Mouse (Mus musculus) embryonic fibroblast, embryonic 13.5 days (primary cell): ENCODE measurements around the gene Sfpq. TPM values are rescaled to one million over a fixed set of nuclear protein-coding genes. Genes with fewer than 3 reads are reported as not detected.

Source experiments
- H3K27ac ChIP-seq: 2 replicates; pipeline ENCODE4 v1.5.1; 2012; ENCODE audit warnings: low read length, control low read depth, inconsistent platforms; ENCODE audit not compliant: insufficient read depth
- H3K4me1 ChIP-seq: 2 replicates; pipeline ENCODE4 v1.6.1; 2011; ENCODE audit warnings: low read length; ENCODE audit not compliant: control insufficient read depth, insufficient read depth
- H3K4me3 ChIP-seq: 2 replicates; pipeline ENCODE4 v1.5.1; 2011; ENCODE audit warnings: mild to moderate bottlenecking, control low read depth, low read length; ENCODE audit not compliant: insufficient read depth
- CTCF ChIP-seq: IDR thresholded peaks from 2 replicates; pipeline ENCODE4 v1.5.1; 2011; ENCODE audit warnings: mild to moderate bottlenecking, control low read depth, low read length, moderate library complexity, borderline replicate concordance; ENCODE audit not compliant: insufficient read depth
- POLR2A ChIP-seq: IDR thresholded peaks from 2 replicates; pipeline ENCODE4 v1.6.1; 2011; ENCODE audit warnings: low read depth, mild to moderate bottlenecking, control low read depth, low read length, moderate library complexity
- polyA plus RNA-seq: library from polyadenylated mRNA; stranded (reverse); fragments of >200 nt; gene quantifications from 2 replicates; pipeline ENCODE4 v1.2.4, GENCODE M21; 2011; ENCODE audit warnings: low read depth; ENCODE audit not compliant: missing spikeins, insufficient read length

The Sfpq gene
- polyA plus RNA-seq, 1 experiment, result 376 TPM

GRCm38 (mm10) chr4:127054522-127055198, 33.5 kb downstream of the Sfpq start:
- TF ChIP-seq POLR2A, result no peak
- no peak for TF ChIP-seq CTCF
- no peak overlapping the region for H3K4me3 ChIP-seq
- no peak overlapping the region for H3K27ac ChIP-seq
- H3K4me1 ChIP-seq, result no peaks in the 10 kb centered on the region

GRCm38 (mm10) chr4:127060585-127061290, 39.6 kb downstream of the Sfpq start, which contains the start of gene Zmym1:
Gene Zmym1 (minus strand): TSS chr4:127061152.
- no peaks in the 10 kb centered on the region for H3K4me1 ChIP-seq
- TF ChIP-seq POLR2A (peak; percentile 75), CTCF (no peak)
- H3K27ac ChIP-seq, result no peak within 1 kb of the TSS
- H3K4me3 ChIP-seq, result peak within 1 kb of the TSS; percentile 98

GRCm38 (mm10) chr4:127064051-127064450, 42.9 kb downstream of the Sfpq start:
- Histone ChIP-seq H3K4me1 (no peaks in the 10 kb centered on the region), H3K4me3 (no peak overlapping the region), H3K27ac (no peak overlapping the region)
- no peak for TF ChIP-seq POLR2A
- TF ChIP-seq CTCF, result no peak

DNA sequence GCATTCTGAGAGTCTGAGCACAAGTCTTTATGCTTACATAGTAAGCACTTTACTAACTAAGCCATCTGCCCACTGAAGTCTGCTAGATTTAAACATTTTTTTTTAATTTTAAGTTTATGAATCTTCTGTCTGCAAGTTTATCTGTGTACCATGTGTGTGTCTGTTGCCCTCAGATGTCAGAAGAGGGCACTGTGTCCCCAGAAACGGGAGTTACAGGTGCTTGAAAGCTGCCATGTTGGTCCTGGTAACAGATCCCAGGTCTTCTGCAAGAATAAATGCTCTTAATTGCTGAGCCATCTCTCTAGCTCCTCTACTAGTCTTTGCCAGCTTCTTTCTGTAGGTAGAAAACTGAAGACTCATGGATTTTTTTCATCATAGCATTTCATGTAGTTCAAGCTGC, 53.8 kb downstream of the Sfpq start:
- H3K4me3 ChIP-seq, result no peak overlapping the region
- H3K27ac ChIP-seq, result no peak overlapping the region
- no peaks in the 10 kb centered on the region for H3K4me1 ChIP-seq
- TF ChIP-seq CTCF (no peak), POLR2A (no peak)

GRCm38 (mm10) chr4:127076875-127077548, 55.9 kb downstream of the Sfpq start, which contains the start of gene Zmym6:
Gene Zmym6 (plus strand): TSS chr4:127077383.
- Histone ChIP-seq H3K27ac (peak within 1 kb of the TSS; percentile 87), H3K4me3 (peak within 1 kb of the TSS; percentile 71), H3K4me1 (no peaks in the 10 kb centered on the region)
- peak; percentile 96 for TF ChIP-seq POLR2A
- TF ChIP-seq CTCF, result no peak

DNA sequence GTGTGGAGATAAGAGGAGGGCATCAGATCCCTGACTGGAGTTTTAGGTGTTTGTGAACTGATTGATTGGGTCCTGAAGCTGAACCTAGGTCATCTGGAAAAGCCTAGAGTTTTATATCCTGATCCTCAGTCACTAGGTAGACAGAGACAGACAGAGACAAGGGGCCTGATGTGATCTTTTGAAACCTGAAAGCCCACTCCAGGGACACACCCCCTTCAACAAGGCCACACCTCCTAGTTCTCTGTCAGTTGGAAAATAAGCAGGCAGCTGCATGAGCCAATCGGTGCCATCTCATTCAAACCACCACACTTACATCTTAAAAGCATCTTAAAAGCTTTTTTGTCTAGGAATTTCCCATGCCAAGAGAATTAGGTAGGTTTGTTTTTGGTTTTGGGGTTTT, 59.7 kb downstream of the Sfpq start:
- Histone ChIP-seq H3K4me3 (no peak overlapping the region), H3K27ac (no peak overlapping the region), H3K4me1 (no peaks in the 10 kb centered on the region)
- no peak for TF ChIP-seq POLR2A
- TF ChIP-seq CTCF, result no peak

DNA sequence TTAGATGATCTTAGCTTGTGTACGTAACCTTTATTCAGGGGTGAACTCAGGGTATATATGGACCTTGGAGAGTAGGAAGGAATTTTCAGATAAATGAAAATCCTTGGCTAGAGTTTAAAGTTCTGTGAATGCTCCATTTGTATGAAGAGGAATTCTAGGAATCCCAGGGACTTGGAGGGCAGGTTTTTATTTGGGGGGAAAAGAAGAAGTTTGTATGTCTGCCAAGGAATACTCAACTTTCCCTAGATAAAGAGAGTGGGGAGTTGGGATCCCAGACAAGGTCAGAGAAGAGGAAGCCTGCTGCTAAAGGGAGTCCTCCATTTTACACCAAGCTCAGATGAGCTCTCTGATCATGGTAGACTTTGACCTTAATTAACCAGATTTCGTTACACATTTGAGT, 62.0 kb downstream of the Sfpq start:
- H3K4me3 ChIP-seq, result no peak overlapping the region
- no peaks in the 10 kb centered on the region for H3K4me1 ChIP-seq
- H3K27ac ChIP-seq, result no peak overlapping the region
- TF ChIP-seq CTCF (no peak), POLR2A (no peak)

DNA sequence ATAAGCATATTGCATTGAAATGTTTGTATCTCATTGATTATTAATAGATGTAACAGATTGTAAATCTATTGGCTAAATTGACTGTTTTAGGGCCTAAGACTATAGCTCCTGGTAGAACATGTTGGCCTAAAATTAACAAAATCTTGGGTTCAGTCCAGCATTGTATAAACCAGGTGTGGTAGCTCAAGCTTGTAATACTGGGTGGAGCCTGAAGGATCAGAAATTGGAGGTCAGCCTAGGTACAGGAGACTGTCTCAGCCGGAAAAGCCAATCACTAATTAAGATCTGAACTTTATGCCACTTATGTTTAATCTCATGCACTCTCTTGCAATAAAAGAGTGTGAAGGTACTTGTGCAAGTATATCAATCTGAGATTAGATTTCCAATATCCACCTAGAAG, 64.6 kb downstream of the Sfpq start:
- Histone ChIP-seq H3K4me3 (no peak overlapping the region), H3K27ac (no peak overlapping the region), H3K4me1 (no peaks in the 10 kb centered on the region)
- TF ChIP-seq CTCF, result no peak

Other genes with a start within 250 kb of the Sfpq start
- gene Zmym4, start 53.2 kb upstream of the Sfpq start, polyA plus RNA-seq, result 53.3 and 59.7 TPM in 2 replicates
- 12.1 and 18.0 TPM in 2 replicates for gene Zmym1, start 39.8 kb downstream of the Sfpq start, polyA plus RNA-seq
- 21.7 and 28.0 TPM in 2 replicates for gene Zmym6, start 56.1 kb downstream of the Sfpq start, polyA plus RNA-seq
- 5.2 and 7.3 TPM in 2 replicates for gene Tmem35b, start 102.4 kb downstream of the Sfpq start, polyA plus RNA-seq
- 0.17 TPM in 1 of 2 replicates, not detected in the other for gene Dlgap3, start 147.9 kb downstream of the Sfpq start, polyA plus RNA-seq
- gene Smim12, start 222.5 kb downstream of the Sfpq start, polyA plus RNA-seq, result 18.1 and 23.9 TPM in 2 replicates